Mouse (Mus musculus): ENCODE measurements around the gene Hnrnpa3. TPM values are rescaled to one million over a fixed set of nuclear protein-coding genes. Genes with fewer than 3 reads are reported as not detected.

Gene Hnrnpa3
- polyA plus RNA-seq, 1 experiment from 2014 or later = 135 TPM

Small RNAs within 50 kb of the gene (microRNA-seq; reads per million reads assigned to microRNA genes)
- not detected for gene Gm24574

Other genes starting within 250 kb of the Hnrnpa3 start
- 11.2 and 14.5 TPM in 2 replicates for gene Nfe2l2, start 45.4 kb downstream of the Hnrnpa3 start, polyA plus RNA-seq (2014; fragmentation: Nextera tagmentation; extraction: Ambion mirVana)
- gene Agps, start 172.9 kb downstream of the Hnrnpa3 start, polyA plus RNA-seq (2014; fragmentation: Nextera tagmentation; extraction: Ambion mirVana) = 41.5 and 44.4 TPM in 2 replicates